Mouse (Mus musculus): Measurements from ENCODE around the gene Sspo. TPM values are rescaled to one million over a fixed set of nuclear protein-coding genes. Genes with fewer than 3 reads are reported as not detected.

Sspo gene
- total RNA-seq, 2 experiments from 2014 or later = 1.0 to 1.2 TPM

DNA sequence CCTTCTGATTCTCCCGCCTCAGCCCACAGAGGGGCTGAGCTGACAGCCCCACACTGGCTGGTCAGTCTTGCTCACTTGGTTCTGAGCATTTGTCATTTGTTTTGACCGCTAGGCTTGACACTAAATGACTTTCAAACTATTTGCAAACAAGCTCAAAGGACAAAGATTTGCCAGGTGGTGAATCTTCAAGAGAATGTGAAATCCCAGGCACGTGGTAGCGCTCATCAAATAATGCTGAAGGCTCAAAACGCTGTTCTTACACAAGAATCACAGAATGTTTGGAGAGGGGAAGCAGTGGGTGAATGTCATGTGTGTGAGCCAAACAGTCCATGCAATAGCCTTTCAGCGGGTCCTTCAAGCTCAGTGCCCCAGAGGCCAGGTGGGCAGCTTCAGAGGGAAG lies 13.4 kb upstream of the Sspo start:
- intact Hi-C loops (cut with DNase I) = no loop called here
- DNase-seq (ENCODE audit: low spot score in 2 of 2) = no peak

GRCm38 (mm10) chr6:48435111-48435510 lies 12.9 kb upstream of the Sspo start:
- intact Hi-C loops (cut with DNase I) = no loop called here
- DNase-seq (ENCODE audit: low spot score in 2 of 2) = no peak

- intact Hi-C loops (cut with DNase I) = no loop called here
- DNase-seq (ENCODE audit: low spot score in 2 of 2) = no peak
Observed at GRCm38 (mm10) chr6:48435706-48436349, 12.2 kb upstream of the Sspo start.

DNA sequence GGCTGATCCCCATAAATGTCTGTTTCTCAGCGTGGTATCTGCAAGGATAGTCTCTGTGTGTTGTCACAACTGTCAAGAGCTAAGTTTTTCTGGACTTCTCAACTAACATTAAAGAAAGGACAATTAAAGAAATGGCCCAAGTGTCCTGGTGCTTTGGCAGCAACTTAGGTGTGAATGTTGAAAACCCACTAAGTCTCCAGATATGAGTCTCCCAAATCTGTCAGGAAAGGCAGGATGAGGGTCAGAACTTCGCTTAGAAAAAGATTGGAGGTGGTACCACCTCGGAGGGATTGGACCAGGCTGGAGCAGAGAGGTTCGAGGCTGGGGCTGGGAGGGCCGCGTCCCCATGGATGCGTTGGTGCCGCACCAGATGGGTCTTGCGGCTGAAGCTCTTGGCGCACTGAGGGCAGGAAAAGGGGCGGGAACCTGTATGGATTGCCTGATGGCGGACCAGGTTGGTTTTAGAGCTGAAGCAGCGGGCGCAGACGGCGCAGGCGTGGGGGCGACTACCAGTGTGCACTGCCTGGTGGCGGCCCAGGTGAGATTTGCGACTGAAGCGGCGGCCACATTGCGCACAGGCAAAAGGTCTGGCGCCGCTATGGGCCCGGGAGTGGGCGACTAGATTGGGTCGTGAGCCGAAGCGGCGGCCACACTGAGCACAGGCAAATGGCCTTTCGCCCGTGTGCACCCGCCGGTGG lies 10.2 kb upstream of the Sspo start:
- no peak for DNase-seq (ENCODE audit: low spot score in 2 of 2)
- intact Hi-C loops (cut with DNase I) = no loop called here

- intact Hi-C loops (cut with DNase I) = no loop called here
- no peak for DNase-seq (ENCODE audit: low spot score in 2 of 2)
Observed at GRCm38 (mm10) chr6:48438475-48439125, 9.4 kb upstream of the Sspo start.

GRCm38 (mm10) chr6:48439654-48440053 lies 8.4 kb upstream of the Sspo start:
- intact Hi-C loops (cut with DNase I) = no loop called here

DNA sequence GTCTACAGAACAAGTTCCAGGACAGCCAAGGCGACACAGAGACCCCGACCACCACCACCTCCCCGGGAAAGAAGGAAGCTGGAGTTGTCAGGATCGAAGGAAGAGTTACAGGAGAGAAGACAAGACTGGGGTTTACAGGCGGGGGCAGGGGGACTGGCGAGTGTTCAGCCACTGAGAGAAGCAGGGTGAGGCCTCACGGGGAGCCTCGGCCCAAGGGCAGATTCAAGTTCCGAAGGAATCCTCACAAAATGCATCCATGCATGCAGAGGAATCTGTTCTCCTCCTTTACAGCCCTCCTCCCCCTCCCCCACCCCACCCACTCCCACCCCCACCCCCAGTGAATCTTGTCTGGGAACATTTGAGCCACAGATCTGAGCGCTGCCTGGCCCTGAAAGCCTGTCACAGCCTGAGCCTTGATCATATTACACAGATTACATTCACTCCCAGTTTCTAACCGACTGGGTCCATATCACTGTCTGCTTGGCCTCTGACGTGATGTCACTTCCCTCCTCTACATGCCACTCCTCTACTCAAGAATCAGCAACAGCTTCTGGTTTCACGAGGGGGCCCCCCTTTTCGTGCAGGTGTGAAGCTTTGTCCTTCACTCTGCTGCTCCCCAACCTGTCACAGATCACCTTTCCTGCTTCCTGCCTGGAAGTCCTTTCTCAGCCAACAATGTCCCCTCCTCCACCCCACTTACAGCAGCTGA lies 7.6 kb upstream of the Sspo start:
- intact Hi-C loops (cut with DNase I) = no loop called here
- no peak for DNase-seq (ENCODE audit: low spot score in 2 of 2)

More at GRCm38 (mm10) chr6:48439654-48440053, 8.4 kb upstream of the Sspo start:
- DNase-seq (ENCODE audit: low spot score in 2 of 2) = no peak

GRCm38 (mm10) chr6:48443592-48444309 lies 4.3 kb upstream of the Sspo start:
- DNase-seq (ENCODE audit: low spot score in 2 of 2) = peak; percentile 83 to 85
- intact Hi-C loops (cut with DNase I) = loop anchor here (1.0 to 2.0 kb wide), 3 partner anchors 47 to 112 kb away; no protein-coding TSS in a partner anchor

- intact Hi-C loops (cut with DNase I) = loop anchor here (1.0 to 2.0 kb wide), 3 partner anchors 48 to 111 kb away; no protein-coding TSS in a partner anchor
- peak; percentile 43 to 47 for DNase-seq (ENCODE audit: low spot score in 2 of 2)
Observed at GRCm38 (mm10) chr6:48444310-48445180, 3.5 kb upstream of the Sspo start.

DNA sequence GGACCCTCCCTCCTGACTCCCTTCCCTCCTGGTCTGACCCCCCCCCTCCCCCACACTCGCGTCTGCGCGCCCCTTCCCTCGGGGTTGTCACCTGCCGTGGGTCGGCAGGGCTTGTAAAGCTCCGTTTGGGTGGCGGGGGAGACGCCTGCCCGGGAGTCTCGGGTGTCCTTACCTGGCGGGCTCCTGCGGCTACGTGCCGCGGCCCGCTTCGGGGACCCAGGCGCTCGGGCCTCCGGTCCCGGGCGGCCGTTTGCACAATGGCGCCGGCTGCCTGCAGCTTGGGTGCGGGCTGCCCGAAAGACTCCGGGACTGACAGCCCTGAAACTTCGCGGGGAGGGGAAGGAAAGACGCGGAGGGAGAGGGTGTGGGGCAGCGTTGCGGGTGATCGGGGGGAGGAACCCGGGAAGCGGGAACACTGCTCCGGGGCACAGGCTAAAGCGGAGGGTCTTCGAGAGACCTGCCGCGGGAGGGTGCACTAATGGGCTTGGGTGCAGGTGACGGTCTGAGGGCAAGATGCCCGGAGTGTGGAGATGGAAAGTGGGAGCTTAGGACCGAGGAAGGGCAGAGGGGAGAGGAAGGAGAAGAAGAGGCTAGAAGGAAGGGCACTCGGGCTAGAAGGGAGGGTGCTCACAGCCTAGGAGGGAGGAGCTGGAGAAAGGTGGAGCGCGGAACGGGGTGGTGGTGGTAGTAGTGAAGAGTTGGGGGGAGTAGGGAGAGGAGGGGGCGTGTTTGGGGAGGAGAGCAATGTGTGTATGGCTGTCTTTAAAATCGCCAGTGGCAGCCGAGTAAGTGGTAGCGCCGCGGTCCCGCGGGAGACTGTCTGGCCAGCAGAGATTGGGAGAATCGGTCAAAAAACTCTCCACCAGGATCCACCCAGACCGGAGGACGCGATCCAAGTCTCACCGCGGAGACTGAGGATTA lies 2.6 kb upstream of the Sspo start, which contains the start of gene Zfp467:
Gene Zfp467 (minus strand): TSS at position 645 of the 921 bp plus-strand sequence.
- intact Hi-C loops (cut with DNase I) = loop anchor here (2.0 kb wide), 1 partner anchor 49 kb away; no protein-coding TSS in a partner anchor
- DNase-seq (ENCODE audit: low spot score in 2 of 2) = peak; percentile 37 to 45

DNA sequence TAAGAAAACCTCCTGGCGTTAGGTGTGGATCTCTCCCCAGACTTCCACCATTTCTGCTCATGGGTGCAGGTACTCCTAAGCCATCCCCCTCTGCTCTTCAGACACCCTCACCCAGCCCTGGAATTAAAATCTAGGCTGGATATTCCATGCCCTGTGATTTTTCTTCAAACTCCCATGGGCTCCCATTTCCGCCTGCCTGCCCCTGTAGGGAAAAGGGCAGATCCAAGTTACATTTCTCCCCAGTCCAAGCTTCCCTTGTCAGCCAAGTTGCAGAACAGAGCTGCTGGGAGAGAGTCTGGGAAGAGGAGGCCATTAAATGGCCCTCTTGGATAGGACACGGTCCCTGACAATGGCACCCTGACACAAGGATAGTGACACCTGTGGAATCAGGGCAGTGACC lies 1.8 kb upstream of the Sspo start:
- intact Hi-C loops (cut with DNase I) = no loop called here
- DNase-seq (ENCODE audit: low spot score in 2 of 2) = no peak

DNA sequence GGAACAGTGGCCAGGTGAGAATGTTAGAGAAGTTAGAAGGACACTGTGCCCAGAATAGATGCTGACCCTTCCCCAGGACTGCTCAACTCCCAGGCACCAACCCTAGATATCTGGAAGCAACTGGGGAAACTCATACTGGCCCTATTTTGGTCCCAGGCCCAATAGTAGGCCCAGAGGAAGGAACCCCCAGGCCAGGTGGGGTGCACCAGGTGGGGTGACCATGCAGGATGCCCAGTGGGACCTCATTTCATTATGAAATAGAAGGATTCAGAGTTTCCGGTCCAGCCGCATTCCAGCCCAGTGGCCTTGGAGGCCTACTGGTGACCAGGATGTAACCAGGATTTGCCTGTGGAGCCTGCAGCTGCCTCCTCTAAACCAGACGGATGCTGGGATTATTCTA lies 1.1 kb upstream of the Sspo start:
- intact Hi-C loops (cut with DNase I) = no loop called here
- DNase-seq (ENCODE audit: low spot score in 2 of 2) = no peak

GRCm38 (mm10) chr6:48448527-48448926 lies 498 bp downstream of the Sspo start:
- intact Hi-C loops (cut with DNase I) = no loop called here
- DNase-seq (ENCODE audit: low spot score in 2 of 2) = no peak

- no peak for DNase-seq (ENCODE audit: low spot score in 2 of 2)
- intact Hi-C loops (cut with DNase I) = no loop called here
Observed at GRCm38 (mm10) chr6:48452151-48452550, 4.1 kb downstream of the Sspo start.

DNA sequence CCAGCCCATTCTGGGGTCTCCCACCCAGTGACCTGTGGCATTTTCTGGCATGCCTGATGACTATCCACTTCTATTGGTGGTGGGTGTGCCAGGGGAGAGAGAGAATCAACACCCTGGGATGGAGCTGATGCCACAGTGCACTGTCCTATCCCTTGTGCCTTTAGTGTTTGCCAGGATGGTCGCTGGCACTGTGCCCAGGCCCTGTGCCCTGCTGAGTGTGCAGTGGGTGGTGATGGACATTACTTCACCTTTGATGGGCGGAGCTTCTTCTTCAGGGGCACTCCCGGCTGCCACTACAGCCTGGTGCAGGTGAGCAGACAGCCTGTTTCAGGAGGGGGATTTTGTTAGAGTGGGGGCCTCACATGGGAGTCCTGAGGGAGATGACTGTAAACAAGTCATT lies 4.7 kb downstream of the Sspo start:
- intact Hi-C loops (cut with DNase I) = no loop called here
- no peak for DNase-seq (ENCODE audit: low spot score in 2 of 2)

DNA sequence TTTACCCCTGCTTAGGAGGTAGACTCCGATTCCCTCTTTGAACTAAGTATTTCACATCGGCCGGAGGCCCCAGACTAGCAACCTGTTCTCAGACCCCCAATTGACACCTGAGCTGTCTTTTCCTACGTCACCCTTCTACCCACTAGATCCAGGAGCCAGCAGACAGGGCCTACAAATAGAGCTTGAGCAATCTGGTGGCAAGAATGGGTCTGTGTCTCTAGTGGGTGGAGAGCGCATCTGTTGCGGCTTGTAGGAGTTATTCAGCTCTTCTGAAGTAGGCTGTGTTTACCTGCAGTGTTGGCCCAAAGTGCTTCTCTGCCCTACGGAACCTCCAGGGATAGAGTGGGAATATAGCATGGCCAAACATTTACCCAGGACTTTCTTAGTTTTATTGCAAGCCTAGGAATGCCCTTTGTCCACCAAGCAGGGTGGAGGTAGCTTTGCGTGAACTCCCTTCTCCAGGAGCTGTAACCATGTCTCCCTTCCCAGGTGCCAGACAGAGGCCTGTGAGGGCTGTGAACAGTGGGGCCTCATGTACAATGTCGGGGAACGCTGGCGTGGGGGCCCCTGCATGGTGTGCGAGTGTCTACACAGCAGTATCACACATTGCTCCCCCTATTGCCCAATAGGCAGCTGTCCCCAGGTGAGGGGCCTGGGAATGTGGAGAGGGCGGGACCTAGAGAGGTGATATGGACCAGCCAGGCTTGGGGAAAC lies 17.1 kb downstream of the Sspo start:
- intact Hi-C loops (cut with DNase I) = no loop called here
- peak; percentile 37 to 54 for DNase-seq (ENCODE audit: low spot score in 2 of 2)

GRCm38 (mm10) chr6:48466715-48467114 lies 18.7 kb downstream of the Sspo start:
- DNase-seq (ENCODE audit: low spot score in 2 of 2) = no peak
- intact Hi-C loops (cut with DNase I) = no loop called here

All from left cerebral cortex, postnatal 36 days (tissue).